Mouse (Mus musculus): Measurements from ENCODE around the gene Rbpjl. TPM values are rescaled to one million over a fixed set of nuclear protein-coding genes. Genes with fewer than 3 reads are reported as not detected.

Rbpjl gene
- polyA plus RNA-seq, 1 experiment from 2014 or later, result 0.11 TPM

DNA sequence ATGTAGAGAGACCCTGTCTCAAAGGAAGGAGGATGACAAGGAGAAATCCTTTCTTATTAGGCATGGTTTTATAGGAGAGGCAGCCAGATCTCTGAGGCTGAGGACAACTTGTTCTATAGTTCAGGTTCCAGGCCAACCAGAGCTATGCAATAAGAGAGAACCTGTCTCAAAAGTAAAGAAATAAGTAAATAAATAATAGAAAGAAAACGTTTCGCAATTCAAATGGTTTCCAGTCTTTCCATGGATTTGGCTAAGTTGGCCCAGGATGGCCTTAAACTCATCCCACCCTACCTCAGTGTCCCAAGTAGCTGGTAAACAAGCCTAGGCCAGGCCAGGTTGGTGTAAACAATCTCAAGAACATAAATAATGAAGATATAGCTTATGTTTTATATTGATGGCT, 41.8 kb downstream of the Rbpjl start:
- no peak overlapping the region for H3K27ac ChIP-seq (ENCODE audit: low read depth, low read length)
- H3K9ac ChIP-seq (replicated peaks; ENCODE audit: low read depth, low read length), result no peak overlapping the region
- 91% methylated on average over 2 of the region's 2 CpGs for WGBS
- no peaks in the 10 kb centered on the region for H3K9me3 ChIP-seq (ENCODE audit: control insufficient read depth, low read length)
- 0 out of 2 replicates have a peak, but pooled peaks cover 2% of the 10 kb centered on the region for H3K27me3 ChIP-seq (ENCODE audit: control insufficient read depth, insufficient read depth, low read length)
- H3K36me3 ChIP-seq (ENCODE audit: control insufficient read depth, insufficient read depth, low read length), result no peaks in the 10 kb centered on the region
- H3K4me2 ChIP-seq (ENCODE audit: low read depth, low read length), result no peak overlapping the region
- H3K4me1 ChIP-seq (ENCODE audit: control insufficient read depth, insufficient read depth, low read length), result peaks cover 9% of the 10 kb centered on the region; the same call in 1 of the 2 replicates
- no peak for ATAC-seq (ENCODE audit: low read depth)
- H3K4me3 ChIP-seq (ENCODE audit: low read depth, low read length), result no peak overlapping the region

DNA sequence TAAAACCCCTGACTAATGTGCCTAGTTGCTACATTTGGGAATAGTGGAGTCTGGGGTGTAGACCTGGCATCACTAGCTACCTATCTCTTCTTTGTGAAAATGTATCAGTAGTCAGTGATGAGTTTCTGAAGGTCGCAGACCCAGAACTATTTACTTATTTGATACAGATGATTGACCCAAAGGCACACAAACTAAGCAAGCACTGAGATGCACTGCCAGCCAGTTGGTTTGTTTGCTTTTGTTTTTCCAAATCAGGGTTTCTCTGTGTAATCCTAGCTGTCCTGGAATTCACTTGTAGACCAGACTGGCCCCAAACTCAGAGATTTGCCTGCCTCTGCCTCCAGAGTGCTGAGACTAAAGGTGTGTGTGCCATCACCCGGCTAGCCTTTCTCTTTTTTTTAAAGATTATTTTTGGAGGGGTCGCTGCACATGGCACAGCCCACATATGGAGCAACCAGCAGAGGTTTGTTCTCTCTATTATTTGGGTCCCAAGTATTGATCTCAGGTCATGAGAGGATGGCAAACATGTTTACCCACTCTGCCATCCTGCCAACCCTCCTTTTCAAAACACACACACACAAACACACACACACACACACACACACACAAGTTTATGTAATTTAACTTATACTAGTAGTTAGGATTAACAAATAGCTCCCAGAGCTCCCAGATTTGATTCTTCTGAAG, 42.6 kb downstream of the Rbpjl start:
- Histone ChIP-seq H3K4me1 (ENCODE audit: control insufficient read depth, insufficient read depth, low read length) (peaks cover 9% of the 10 kb centered on the region; the same call in 1 of the 2 replicates), H3K4me2 (ENCODE audit: low read depth, low read length) (no peak overlapping the region), H3K9ac (replicated peaks; ENCODE audit: low read depth, low read length) (no peak overlapping the region), H3K27ac (ENCODE audit: low read depth, low read length) (no peak overlapping the region), H3K9me3 (ENCODE audit: control insufficient read depth, low read length) (no peaks in the 10 kb centered on the region), H3K4me3 (ENCODE audit: low read depth, low read length) (no peak overlapping the region), H3K27me3 (ENCODE audit: control insufficient read depth, insufficient read depth, low read length) (0 out of 2 replicates have a peak, but pooled peaks cover 2% of the 10 kb centered on the region), H3K36me3 (ENCODE audit: control insufficient read depth, insufficient read depth, low read length) (no peaks in the 10 kb centered on the region)
- ATAC-seq (ENCODE audit: low read depth), result no peak
- 89% methylated on average over 3 of the region's 3 CpGs for WGBS

DNA sequence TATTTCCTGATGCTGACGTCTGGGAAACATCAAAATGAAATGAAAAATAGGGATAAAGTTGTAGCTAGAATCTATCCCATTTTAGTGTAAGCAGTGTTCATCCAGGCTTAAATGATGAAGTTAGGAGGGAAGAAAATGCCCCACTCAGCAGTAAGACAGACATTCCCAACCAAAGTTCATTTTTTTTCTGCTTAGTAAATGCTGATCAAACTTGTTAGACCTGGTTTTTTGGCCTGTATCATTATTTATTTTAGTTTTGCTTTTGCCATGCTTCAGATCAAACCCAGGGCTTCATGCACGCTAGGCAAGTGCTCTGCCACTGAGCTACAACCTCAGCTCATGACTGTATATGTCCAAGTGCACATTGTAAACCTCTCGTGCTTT, 43.1 kb downstream of the Rbpjl start:
- Histone ChIP-seq H3K4me1 (ENCODE audit: control insufficient read depth, insufficient read depth, low read length) (peaks cover 9% of the 10 kb centered on the region; the same call in 1 of the 2 replicates), H3K36me3 (ENCODE audit: control insufficient read depth, insufficient read depth, low read length) (no peaks in the 10 kb centered on the region), H3K9me3 (ENCODE audit: control insufficient read depth, low read length) (no peaks in the 10 kb centered on the region), H3K4me2 (ENCODE audit: low read depth, low read length) (no peak overlapping the region), H3K27me3 (ENCODE audit: control insufficient read depth, insufficient read depth, low read length) (0 out of 2 replicates have a peak, but pooled peaks cover 2% of the 10 kb centered on the region), H3K27ac (ENCODE audit: low read depth, low read length) (no peak overlapping the region), H3K9ac (replicated peaks; ENCODE audit: low read depth, low read length) (no peak overlapping the region), H3K4me3 (ENCODE audit: low read depth, low read length) (no peak overlapping the region)
- 88% methylated on average over 3 of the region's 3 CpGs for WGBS
- no peak for ATAC-seq (ENCODE audit: low read depth)

DNA sequence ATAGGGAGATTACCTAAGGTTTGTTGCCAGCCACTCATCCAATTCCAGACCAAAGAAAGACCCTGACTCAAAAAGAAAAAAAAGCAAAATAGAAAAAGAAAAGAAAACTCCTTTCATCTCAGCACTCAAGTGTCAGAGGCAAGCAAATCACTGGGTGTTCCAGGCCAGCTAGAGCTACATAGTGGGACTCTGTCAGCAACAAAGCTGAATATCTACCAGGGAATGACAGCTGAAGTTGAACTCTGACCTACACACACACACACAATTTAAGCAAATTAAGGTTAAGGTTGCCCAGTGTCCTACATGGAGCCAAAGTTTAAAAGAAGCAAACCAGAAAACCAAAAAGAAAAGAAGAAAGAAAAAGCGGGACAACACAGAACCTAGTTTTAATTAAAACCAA, 45.2 kb downstream of the Rbpjl start:
- Histone ChIP-seq H3K27me3 (ENCODE audit: control insufficient read depth, insufficient read depth, low read length) (no peaks in the 10 kb centered on the region), H3K9ac (replicated peaks; ENCODE audit: low read depth, low read length) (no peak overlapping the region), H3K9me3 (ENCODE audit: control insufficient read depth, low read length) (no peaks in the 10 kb centered on the region), H3K4me2 (ENCODE audit: low read depth, low read length) (no peak overlapping the region), H3K36me3 (ENCODE audit: control insufficient read depth, insufficient read depth, low read length) (no peaks in the 10 kb centered on the region), H3K27ac (ENCODE audit: low read depth, low read length) (no peak overlapping the region), H3K4me3 (ENCODE audit: low read depth, low read length) (no peak overlapping the region), H3K4me1 (ENCODE audit: control insufficient read depth, insufficient read depth, low read length) (0 out of 2 replicates have a peak, but pooled peaks cover 3% of the 10 kb centered on the region)
- WGBS, result 96% methylated on average over 1 of the region's 1 CpGs
- no peak for ATAC-seq (ENCODE audit: low read depth)

DNA sequence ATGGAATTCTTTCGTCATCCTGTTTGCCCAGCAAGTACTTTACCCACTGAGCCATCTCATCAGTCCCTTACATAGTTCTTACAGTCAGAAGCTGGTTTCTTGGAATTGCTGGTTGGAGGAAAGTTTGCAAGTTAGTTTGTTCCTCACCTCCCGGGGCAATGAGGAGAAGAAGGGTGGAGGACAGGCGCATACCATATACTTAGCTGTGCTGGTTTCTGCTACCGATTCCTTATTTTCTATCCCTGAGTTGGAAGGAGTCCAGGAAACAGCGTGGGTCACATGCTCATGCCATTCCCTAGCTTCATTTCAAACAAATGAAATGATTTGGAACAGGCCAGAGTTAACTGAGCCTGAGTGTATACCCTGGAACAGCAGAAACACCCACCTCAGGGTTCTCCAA, 46.0 kb downstream of the Rbpjl start:
- WGBS, result 86% methylated on average over 5 of the region's 5 CpGs

DNA sequence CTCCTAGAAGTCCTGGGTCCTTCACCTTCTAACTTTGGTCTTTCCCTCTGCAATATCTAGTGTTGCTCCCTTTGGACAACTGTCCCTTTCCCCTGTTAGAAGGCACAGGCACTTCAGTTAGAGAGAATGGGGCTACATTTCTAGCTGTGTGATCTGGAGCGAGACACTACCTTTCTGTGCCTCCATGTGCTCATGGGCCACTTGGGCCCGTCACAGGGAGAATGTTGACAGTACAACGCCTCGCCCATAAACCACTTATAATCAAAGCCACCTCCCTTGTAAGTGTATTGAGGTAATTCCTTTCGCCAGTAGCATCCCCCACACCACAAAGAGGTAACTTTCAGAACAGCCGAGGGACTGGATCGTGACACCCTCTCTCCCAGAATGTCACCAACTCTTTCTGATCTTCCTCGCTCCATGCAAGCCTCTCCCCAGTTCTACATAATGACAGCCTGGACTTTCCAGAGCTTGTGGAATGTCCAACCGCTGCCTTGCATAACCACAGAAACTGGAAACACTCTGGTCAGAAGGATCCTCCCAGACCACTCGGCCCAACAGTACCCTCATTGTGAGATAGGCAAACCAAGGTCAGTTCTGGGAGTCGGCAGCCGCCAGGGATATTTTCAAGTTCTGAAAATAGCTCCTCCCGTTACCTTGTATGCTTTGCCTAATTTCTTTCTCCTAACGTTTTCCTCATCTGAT, 46.6 kb downstream of the Rbpjl start:
- 85% methylated on average over 14 of the region's 14 CpGs for WGBS
- ATAC-seq (ENCODE audit: low read depth), result no peak

More for the DNA sequence above, 46.0 kb downstream of the Rbpjl start:
- no peaks in the 10 kb centered on the region for H3K36me3 ChIP-seq (ENCODE audit: control insufficient read depth, insufficient read depth, low read length)
- H3K4me3 ChIP-seq (ENCODE audit: low read depth, low read length), result no peak overlapping the region
- no peak overlapping the region for H3K27ac ChIP-seq (ENCODE audit: low read depth, low read length)
- no peak overlapping the region for H3K4me2 ChIP-seq (ENCODE audit: low read depth, low read length)
- no peaks in the 10 kb centered on the region for H3K4me1 ChIP-seq (ENCODE audit: control insufficient read depth, insufficient read depth, low read length)
- no peaks in the 10 kb centered on the region for H3K9me3 ChIP-seq (ENCODE audit: control insufficient read depth, low read length)
- no peak overlapping the region for H3K9ac ChIP-seq (replicated peaks; ENCODE audit: low read depth, low read length)
- no peak for ATAC-seq (ENCODE audit: low read depth)
- no peaks in the 10 kb centered on the region for H3K27me3 ChIP-seq (ENCODE audit: control insufficient read depth, insufficient read depth, low read length)

DNA sequence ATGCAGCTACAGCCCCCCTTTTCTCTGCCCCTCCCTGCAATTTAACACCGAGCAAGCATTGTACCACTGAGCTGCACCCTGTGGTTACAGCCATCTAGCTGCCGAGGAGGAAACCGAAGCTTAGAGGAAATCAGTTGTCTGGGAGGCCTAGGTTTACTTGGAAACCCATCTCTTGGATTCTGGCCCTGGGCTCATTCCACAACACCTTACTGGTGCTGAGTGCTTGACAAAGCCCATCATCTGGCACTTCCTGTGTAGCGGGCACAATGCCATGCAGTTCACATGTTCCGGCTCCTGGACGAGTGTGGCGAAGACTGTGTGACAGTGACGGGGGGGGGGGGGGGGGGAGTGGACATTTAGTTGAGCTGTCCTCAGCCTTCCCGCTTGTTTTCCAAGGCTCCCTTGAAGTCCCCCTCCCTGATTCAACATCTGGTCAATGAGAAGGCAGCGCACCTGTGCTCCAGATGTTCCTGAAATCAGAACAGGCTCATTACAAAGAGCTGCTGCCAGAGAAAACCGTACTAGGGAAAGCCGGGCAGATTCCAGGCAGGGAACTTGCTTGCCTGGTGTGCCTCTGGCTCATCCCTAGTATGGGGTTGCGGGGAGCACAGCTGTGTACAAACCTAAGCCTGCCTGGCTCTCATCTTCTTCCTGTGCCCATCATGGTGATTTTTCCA, 49.2 kb downstream of the Rbpjl start:
- Histone ChIP-seq H3K4me2 (ENCODE audit: low read depth, low read length) (no peak overlapping the region), H3K27me3 (ENCODE audit: control insufficient read depth, insufficient read depth, low read length) (no peaks in the 10 kb centered on the region), H3K4me1 (ENCODE audit: control insufficient read depth, insufficient read depth, low read length) (no peaks in the 10 kb centered on the region), H3K4me3 (ENCODE audit: low read depth, low read length) (no peak overlapping the region), H3K9ac (replicated peaks; ENCODE audit: low read depth, low read length) (no peak overlapping the region), H3K9me3 (ENCODE audit: control insufficient read depth, low read length) (no peaks in the 10 kb centered on the region), H3K36me3 (ENCODE audit: control insufficient read depth, insufficient read depth, low read length) (no peaks in the 10 kb centered on the region), H3K27ac (ENCODE audit: low read depth, low read length) (no peak overlapping the region)
- 46% methylated on average over 13 of the region's 13 CpGs for WGBS
- no peak for ATAC-seq (ENCODE audit: low read depth)

More for the DNA sequence above, 46.6 kb downstream of the Rbpjl start:
- Histone ChIP-seq H3K36me3 (ENCODE audit: control insufficient read depth, insufficient read depth, low read length) (no peaks in the 10 kb centered on the region), H3K9me3 (ENCODE audit: control insufficient read depth, low read length) (no peaks in the 10 kb centered on the region), H3K4me3 (ENCODE audit: low read depth, low read length) (no peak overlapping the region), H3K4me2 (ENCODE audit: low read depth, low read length) (no peak overlapping the region), H3K4me1 (ENCODE audit: control insufficient read depth, insufficient read depth, low read length) (no peaks in the 10 kb centered on the region), H3K27me3 (ENCODE audit: control insufficient read depth, insufficient read depth, low read length) (no peaks in the 10 kb centered on the region), H3K9ac (replicated peaks; ENCODE audit: low read depth, low read length) (no peak overlapping the region), H3K27ac (ENCODE audit: low read depth, low read length) (no peak overlapping the region)

DNA sequence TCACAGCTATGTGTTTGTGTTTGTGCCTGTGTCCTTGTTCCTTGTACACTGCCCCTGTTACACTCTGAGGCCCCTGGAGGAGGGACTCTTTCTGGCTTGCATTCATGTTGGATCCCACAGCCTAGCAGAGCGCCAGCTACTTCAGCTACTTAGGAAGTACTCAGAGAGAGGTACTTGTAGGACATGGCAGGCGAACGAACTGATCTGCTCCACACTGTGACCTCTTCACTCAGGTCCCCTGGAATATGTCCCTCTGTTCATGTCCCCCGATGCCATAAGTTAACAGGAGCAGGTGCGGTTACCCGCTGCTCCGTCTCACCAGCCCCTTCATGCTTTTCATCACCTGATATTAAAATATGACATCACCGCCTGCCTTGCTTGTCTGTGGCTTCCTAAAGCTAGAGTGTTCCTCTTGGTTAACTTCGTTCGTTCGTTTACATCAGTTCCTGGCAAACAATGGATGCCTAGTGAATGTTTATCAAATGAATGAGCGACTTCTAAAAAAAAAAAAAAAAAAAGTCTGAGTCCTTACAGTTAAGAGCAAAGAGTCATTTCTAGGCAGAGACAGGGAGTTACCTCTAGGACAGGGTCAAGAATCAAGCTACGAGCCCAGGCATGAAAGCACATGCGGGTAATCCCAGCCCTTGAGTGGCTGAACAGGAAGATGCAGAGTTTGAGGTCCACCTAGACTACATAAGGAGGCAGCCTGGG, 50.3 kb downstream of the Rbpjl start:
- H3K36me3 ChIP-seq (ENCODE audit: control insufficient read depth, insufficient read depth, low read length), result no peaks in the 10 kb centered on the region
- no peak overlapping the region for H3K9ac ChIP-seq (replicated peaks; ENCODE audit: low read depth, low read length)
- no peaks in the 10 kb centered on the region for H3K9me3 ChIP-seq (ENCODE audit: control insufficient read depth, low read length)
- H3K4me1 ChIP-seq (ENCODE audit: control insufficient read depth, insufficient read depth, low read length), result no peaks in the 10 kb centered on the region
- no peaks in the 10 kb centered on the region for H3K27me3 ChIP-seq (ENCODE audit: control insufficient read depth, insufficient read depth, low read length)
- 85% methylated on average over 14 of the region's 14 CpGs for WGBS
- ATAC-seq (ENCODE audit: low read depth), result no peak
- H3K4me2 ChIP-seq (ENCODE audit: low read depth, low read length), result no peak overlapping the region
- no peak overlapping the region for H3K4me3 ChIP-seq (ENCODE audit: low read depth, low read length)
- H3K27ac ChIP-seq (ENCODE audit: low read depth, low read length), result no peak overlapping the region

All from neural tube, embryonic 14.5 days (tissue).